Mouse (Mus musculus) kidney, postnatal 10 days (tissue): Measurements from ENCODE around the gene Herc3.
"Not testable (repeated sequence)": the region's sequence is repeated elsewhere in the genome, so short reads cannot be mapped to it uniquely, and the experiment has no call there.

Source experiments
- DNase-seq: peaks from one replicate; pipeline ENCODE4 v3.0.0; 2021; ENCODE audit warnings: mixed read lengths

Herc3 gene

GRCm38 (mm10) chr6:58862446-58862993, 31.3 kb downstream of the Herc3 start:
- no peak for DNase-seq

- DNase-seq: no peak
Observed at GRCm38 (mm10) chr6:58863631-58864235, 32.5 kb downstream of the Herc3 start.

GRCm38 (mm10) chr6:58867858-58868257, 36.6 kb downstream of the Herc3 start:
- not testable (repeated sequence) for DNase-seq

- peak; percentile 8 for DNase-seq
Observed at GRCm38 (mm10) chr6:58879572-58879971, 48.3 kb downstream of the Herc3 start.

GRCm38 (mm10) chr6:58879987-58880386, 48.7 kb downstream of the Herc3 start:
- DNase-seq: no peak

GRCm38 (mm10) chr6:58880861-58881260, 49.6 kb downstream of the Herc3 start:
- DNase-seq: no peak

- no peak for DNase-seq
Observed at GRCm38 (mm10) chr6:58881363-58881762, 50.1 kb downstream of the Herc3 start.

GRCm38 (mm10) chr6:58882271-58882670, 51.0 kb downstream of the Herc3 start:
- no peak for DNase-seq

- no peak for DNase-seq
Observed at GRCm38 (mm10) chr6:58889917-58890316, 58.7 kb downstream of the Herc3 start.

- DNase-seq: no peak
Observed at GRCm38 (mm10) chr6:58893307-58893706, 62.0 kb downstream of the Herc3 start.

GRCm38 (mm10) chr6:58894994-58895393, 63.7 kb downstream of the Herc3 start:
- no peak for DNase-seq

- DNase-seq: no peak
Observed at GRCm38 (mm10) chr6:58896648-58897047, 65.4 kb downstream of the Herc3 start.

GRCm38 (mm10) chr6:58899076-58899475, 67.8 kb downstream of the Herc3 start:
- no peak for DNase-seq

GRCm38 (mm10) chr6:58900536-58900935, 69.3 kb downstream of the Herc3 start:
- DNase-seq: no peak

- DNase-seq: no peak
Observed at GRCm38 (mm10) chr6:58903171-58903570, 71.9 kb downstream of the Herc3 start.

- no peak for DNase-seq
Observed at GRCm38 (mm10) chr6:58904551-58904950, 73.3 kb downstream of the Herc3 start.

GRCm38 (mm10) chr6:58906852-58907261, 75.6 kb downstream of the Herc3 start, which contains the start of gene Nap1l5:
Gene Nap1l5, minus strand, starts transcription at chr6:58907076.
- peak; percentile 42 for DNase-seq

- no peak for DNase-seq
Observed at GRCm38 (mm10) chr6:58907336-58907735, 76.1 kb downstream of the Herc3 start.

GRCm38 (mm10) chr6:58907791-58908190, 76.5 kb downstream of the Herc3 start:
- DNase-seq: no peak

GRCm38 (mm10) chr6:58912842-58913241, 81.6 kb downstream of the Herc3 start:
- DNase-seq: no peak

GRCm38 (mm10) chr6:58913551-58913950, 82.3 kb downstream of the Herc3 start:
- DNase-seq: peak; percentile 33

- no peak for DNase-seq
Observed at GRCm38 (mm10) chr6:58913971-58914370, 82.7 kb downstream of the Herc3 start.

GRCm38 (mm10) chr6:58916498-58916897, 85.2 kb downstream of the Herc3 start:
- DNase-seq: no peak

- no peak for DNase-seq
Observed at GRCm38 (mm10) chr6:58920735-58921134, 89.5 kb downstream of the Herc3 start.

GRCm38 (mm10) chr6:58921623-58922022, 90.4 kb downstream of the Herc3 start:
- peak; percentile 35 for DNase-seq
